ENCODE assay signal across 22 mouse cellular contexts in genomic region chr2:167145904-167146303, GRCm38 (mm10). TPM values are rescaled to one million over a fixed set of nuclear protein-coding genes. Genes with fewer than 3 reads are reported as not detected.
DNase-seq lines count a peak whose midpoint lies in the region; ATAC-seq and TF ChIP-seq lines count a peak whose summit lies in the region.
"Had no signal": no experiment of that assay in that cellular context is flagged by ENCODE, and none has a peak within 500 bp of the region (broad histone marks: within the 10 kb centered on the region; RNA-seq: fewer than 3 reads in every experiment).

No protein-coding gene starts in this region.

- H3K4me3 ChIP-seq in kidney, postnatal 0 days (replicated peaks; ENCODE audit: low read depth, low read length), result no peak overlapping the region
- no peak overlapping the region for H3K4me3 ChIP-seq in embryonic facial prominence, embryonic 12.5 days
- H3K4me3 ChIP-seq: hindbrain, embryonic 15.5 days; intestine, embryonic 15.5 days; limb, embryonic 12.5 days had no signal

- TF ChIP-seq CTCF in kidney, postnatal 0 days (IDR thresholded peaks at IDR 0.05; ENCODE audit: low read depth), result no peak

- H3K27ac ChIP-seq in kidney, postnatal 0 days, result no peak overlapping the region
- 0 out of 2 replicates have a peak overlapping the region, but pooled peaks have one; percentile 50 for H3K27ac ChIP-seq in embryonic facial prominence, embryonic 12.5 days
- H3K27ac ChIP-seq: intestine, embryonic 15.5 days; limb, embryonic 12.5 days; macrophage had no signal

- no peaks in the 10 kb centered on the region for H3K27me3 ChIP-seq in kidney, postnatal 0 days (ENCODE audit: insufficient read depth, low read length)
- 0 out of 2 replicates have a peak, but pooled peaks cover 4% of the 10 kb centered on the region for H3K27me3 ChIP-seq in embryonic facial prominence, embryonic 12.5 days
- H3K27me3 ChIP-seq: hindbrain, embryonic 15.5 days had no signal

- no peak overlapping the region for H3K4me2 ChIP-seq in kidney, postnatal 0 days (ENCODE audit: low read length)
- H3K4me2 ChIP-seq in embryonic facial prominence, embryonic 12.5 days (replicated peaks), result no peak overlapping the region
- H3K4me2 ChIP-seq: hindbrain, embryonic 15.5 days; intestine, embryonic 15.5 days; limb, embryonic 12.5 days; liver, embryonic 11.5 days had no signal

- 0 out of 2 replicates have a peak, but pooled peaks have one; percentile 25 for ATAC-seq in kidney, postnatal 0 days (replicated peaks; ENCODE audit: low FRiP score, low read depth)
- ATAC-seq in embryonic facial prominence, embryonic 12.5 days (ENCODE audit: insufficient number of reproducible peaks, insufficient read depth, low FRiP score, low TSS enrichment), result no peak
- ATAC-seq: intestine, embryonic 15.5 days; liver, postnatal 0 days; lung, postnatal 0 days had no signal

- no peak overlapping the region for H3K9ac ChIP-seq in kidney, postnatal 0 days (ENCODE audit: low read depth, low read length)
- no peak overlapping the region for H3K9ac ChIP-seq in embryonic facial prominence, embryonic 12.5 days
- H3K9ac ChIP-seq: hindbrain, embryonic 15.5 days; intestine, embryonic 15.5 days; limb, embryonic 12.5 days; liver, postnatal 0 days had no signal

- DNase-seq in kidney, postnatal 0 days (ENCODE audit: low spot score), result no peak
- no peak for DNase-seq in kidney, postnatal 25 days
- peak; percentile 44 for DNase-seq in retina, postnatal 1 day
- DNase-seq in retina, embryonic 14.5 days (ENCODE audit: low spot score), result no peak
- peak; percentile 80 to 81 for DNase-seq in spleen, postnatal 36 days (ENCODE audit: low spot score in 2 of 2)
- DNase-seq in cerebellum, postnatal 10 days, result no peak
- no peak for DNase-seq in urinary bladder, postnatal 25 days (ENCODE audit: low spot score)
- DNase-seq: adrenal gland, postnatal 14 days; cerebellum, adult 2 months; heart, postnatal 4 days; kidney, adult 9 months; liver, postnatal 0 days; right cerebral cortex, adult 18-20 months; thymus, adult 18-20 months; thymus, postnatal 4 days had no signal

- no peaks in the 10 kb centered on the region for H3K4me1 ChIP-seq in kidney, postnatal 0 days (replicated peaks; ENCODE audit: insufficient read depth, low read length)
- H3K4me1 ChIP-seq in embryonic facial prominence, embryonic 12.5 days, result peaks cover 23% of the 10 kb centered on the region

- WGBS in kidney, postnatal 0 days, result 18% methylated on average over 5 of the region's 5 CpGs
- WGBS in embryonic facial prominence, embryonic 12.5 days, result 65% methylated on average over 5 of the region's 5 CpGs

- no peaks in the 10 kb centered on the region for H3K36me3 ChIP-seq in kidney, postnatal 0 days (ENCODE audit: insufficient read depth, low read length)
- no peaks in the 10 kb centered on the region for H3K36me3 ChIP-seq in embryonic facial prominence, embryonic 12.5 days
- H3K36me3 ChIP-seq: hindbrain, embryonic 15.5 days; intestine, embryonic 15.5 days; limb, embryonic 12.5 days had no signal

- no peaks in the 10 kb centered on the region for H3K9me3 ChIP-seq in kidney, postnatal 0 days (replicated peaks; ENCODE audit: low read length)
- H3K9me3 ChIP-seq in embryonic facial prominence, embryonic 12.5 days, result no peaks in the 10 kb centered on the region
- H3K9me3 ChIP-seq: hindbrain, embryonic 15.5 days; intestine, embryonic 15.5 days had no signal

RNA-seq across cellular contexts. Expression of gene Kcnb1, which starts 44.1 kb away (rescaled TPM):
- polyA plus RNA-seq in kidney, postnatal 0 days (2015; fragmentation: Nextera tagmentation; extraction: Ambion mirVana), result 1.3 and 1.4 TPM in 2 replicates
- polyA plus RNA-seq in embryonic facial prominence, embryonic 12.5 days (2016; fragmentation: Nextera tagmentation; extraction: Ambion mirVana), result 0.93 and 1.3 TPM in 2 replicates

Comparison
In these comparisons a context has a peak if more than half of its experiments do, and no peak if none do; other contexts are left out.
1. DNase-seq: peak in retina, postnatal 1 day (single experiment) and spleen, postnatal 36 days (2 of 2); none in kidney, postnatal 0 days (single experiment), kidney, postnatal 25 days (0 of 2), retina, embryonic 14.5 days (single experiment), cerebellum, postnatal 10 days (0 of 2) and urinary bladder, postnatal 25 days (single experiment).